Mouse (Mus musculus): ENCODE results near the gene Rab20.

Rab20 gene

GRCm38 (mm10) chr8:11403813-11404212 lies 74.7 kb downstream of the Rab20 start:
- no peak for DNase-seq (ENCODE audit: low spot score)
